Mouse (Mus musculus) ES-Bruce4 (cell line): ENCODE measurements at regions not wholly inside any gene's neighbourhood (a gene's known extent, or its start where the extent isn't known, plus 50 kb on each side); places are given as distances from the start of the nearest gene placed in this dataset.
"Not testable (repeated sequence)": the region's sequence is repeated elsewhere in the genome, so short reads cannot be mapped to it uniquely, and the experiment has no call there.

Experiments
- H3K27ac ChIP-seq: 2 replicates; pipeline ENCODE4 v1.5.1; 2012; ENCODE audit warnings: low read length, inconsistent platforms; ENCODE audit not compliant: insufficient read depth
- H3K27me3 ChIP-seq: 2 replicates; pipeline ENCODE4 v1.6.1; 2012; ENCODE audit warnings: mild to moderate bottlenecking, low read length, inconsistent platforms; ENCODE audit not compliant: control insufficient read depth, poor library complexity, insufficient read depth, severe bottlenecking
- H3K36me3 ChIP-seq: 2 replicates; pipeline ENCODE4 v1.6.1; 2012; ENCODE audit warnings: inconsistent platforms, mild to moderate bottlenecking, low read length, moderate library complexity; ENCODE audit not compliant: control insufficient read depth, poor library complexity, insufficient read depth, severe bottlenecking
- H3K4me1 ChIP-seq: one replicate; pipeline ENCODE4 v1.8.1; 2011; ENCODE audit warnings: low read length; ENCODE audit not compliant: control insufficient read depth, insufficient read depth
- H3K4me3 ChIP-seq: 2 replicates; pipeline ENCODE4 v1.5.1; 2011; ENCODE audit warnings: low read depth, mild to moderate bottlenecking, low read length
- H3K9ac ChIP-seq: 2 replicates; pipeline ENCODE4 v1.6.1; 2012; ENCODE audit warnings: low read depth, mild to moderate bottlenecking, inconsistent platforms; ENCODE audit not compliant: poor library complexity, severe bottlenecking
- H3K9me3 ChIP-seq: replicated peaks from 2 replicates; pipeline ENCODE4 v1.6.1; 2012; ENCODE audit warnings: mild to moderate bottlenecking, low read length, inconsistent platforms; ENCODE audit not compliant: control insufficient read depth, poor library complexity, insufficient read depth, severe bottlenecking
- CTCF ChIP-seq: IDR thresholded peaks from one replicate; pipeline ENCODE4 v1.8.1; 2011; ENCODE audit warnings: low read depth, low read length
- EP300 ChIP-seq: IDR thresholded peaks from 2 replicates; pipeline ENCODE4 v1.6.1; 2011; ENCODE audit warnings: low read depth, low read length; ENCODE audit not compliant: insufficient read depth
- POLR2A ChIP-seq: IDR thresholded peaks from one replicate; pipeline ENCODE4 v1.8.1; 2011; ENCODE audit warnings: low read length; ENCODE audit not compliant: insufficient read depth

- H3K9ac ChIP-seq, H3K36me3 ChIP-seq, H3K4me3 ChIP-seq, H3K4me1 ChIP-seq, H3K27me3 ChIP-seq, H3K9me3 ChIP-seq: not testable (repeated sequence)
- peak overlapping the region; percentile 46; the same call in 1 of the 2 replicates for H3K27ac ChIP-seq
Observed at GRCm38 (mm10) chr3:29024851-29025250, 57.0 kb upstream of the Egfem1 start.

GRCm38 (mm10) chr3:29027726-29028125 lies 54.1 kb upstream of the Egfem1 start:
- Histone ChIP-seq H3K9me3 (no peaks in the 10 kb centered on the region), H3K9ac (no peak overlapping the region), H3K27me3 (no peaks in the 10 kb centered on the region), H3K4me1 (no peaks in the 10 kb centered on the region), H3K4me3 (no peak overlapping the region), H3K27ac (no peak overlapping the region), H3K36me3 (no peaks in the 10 kb centered on the region)
- TF ChIP-seq CTCF (no peak), POLR2A (no peak)

GRCm38 (mm10) chr3:29030791-29031190 lies 51.0 kb upstream of the Egfem1 start:
- no peak overlapping the region for H3K4me3 ChIP-seq
- TF ChIP-seq EP300 (no peak), CTCF (no peak), POLR2A (no peak)
- H3K9me3 ChIP-seq: no peaks in the 10 kb centered on the region
- no peaks in the 10 kb centered on the region for H3K27me3 ChIP-seq
- H3K36me3 ChIP-seq: no peaks in the 10 kb centered on the region
- H3K9ac ChIP-seq: no peak overlapping the region
- no peaks in the 10 kb centered on the region for H3K4me1 ChIP-seq
- no peak overlapping the region for H3K27ac ChIP-seq

DNA sequence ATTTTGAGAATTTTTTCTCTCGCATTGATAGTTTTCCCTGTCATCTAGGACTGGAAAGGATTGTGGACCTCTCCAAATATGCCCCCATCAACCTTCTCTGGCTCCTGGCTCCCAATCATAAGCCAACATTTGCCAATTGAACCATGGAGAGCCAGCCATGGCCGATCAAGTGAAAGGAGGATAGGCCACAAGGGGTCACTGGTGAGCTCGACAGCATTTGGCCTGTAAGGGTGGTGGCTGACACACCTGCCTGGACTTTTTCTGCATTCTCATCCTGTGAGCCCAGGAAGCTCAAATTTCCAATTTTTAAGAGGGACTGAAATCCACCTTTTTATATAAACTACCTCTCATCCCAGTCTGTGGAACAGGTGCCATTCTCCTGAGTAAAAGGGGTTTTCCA lies 50.0 kb upstream of the Egfem1 start:
- Histone ChIP-seq H3K4me3 (no peak overlapping the region), H3K9ac (no peak overlapping the region)

More for the DNA sequence above, 50.0 kb upstream of the Egfem1 start:
- H3K36me3 ChIP-seq: no peaks in the 10 kb centered on the region
- no peaks in the 10 kb centered on the region for H3K27me3 ChIP-seq
- no peaks in the 10 kb centered on the region for H3K4me1 ChIP-seq
- H3K9me3 ChIP-seq: no peaks in the 10 kb centered on the region
- peak; percentile 85 for TF ChIP-seq CTCF
- TF ChIP-seq EP300: no peak
- no peak overlapping the region for H3K27ac ChIP-seq
